In genomic region chr2:127142031-127142430, GRCm38 (mm10) we compare ENCODE assay signal across 8 mouse cellular contexts. TPM values are rescaled to one million over a fixed set of nuclear protein-coding genes. Genes with fewer than 3 reads are reported as not detected.
A peak's percentile ranks its signal among the peaks of the same experiment; 100 is the strongest.
DNase-seq lines count a peak whose midpoint lies in the region; ATAC-seq lines count a peak whose summit lies in the region.

No protein-coding gene starts in this region.

- H3K27ac ChIP-seq in midbrain, embryonic 10.5 days (replicated peaks), result no peak overlapping the region
- no peak overlapping the region for H3K27ac ChIP-seq in midbrain, embryonic 14.5 days (replicated peaks; ENCODE audit: low read depth, low read length)
- H3K27ac ChIP-seq in heart, embryonic 11.5 days (ENCODE audit: low read depth, low read length), result no peak overlapping the region
- no peak overlapping the region for H3K27ac ChIP-seq in limb, embryonic 13.5 days
- no peak overlapping the region for H3K27ac ChIP-seq in stomach, embryonic 14.5 days (ENCODE audit: low read length)

- peaks cover 12% of the 10 kb centered on the region for H3K27me3 ChIP-seq in midbrain, embryonic 10.5 days (ENCODE audit: low read depth, poor library complexity, severe bottlenecking)
- no peaks in the 10 kb centered on the region for H3K27me3 ChIP-seq in midbrain, embryonic 14.5 days (ENCODE audit: control insufficient read depth, insufficient read depth, low read length)
- H3K27me3 ChIP-seq in heart, embryonic 11.5 days (ENCODE audit: control insufficient read depth, insufficient read depth, low read length), result no peaks in the 10 kb centered on the region; the same call in 1 of the 2 replicates
- H3K27me3 ChIP-seq in limb, embryonic 13.5 days, result no peaks in the 10 kb centered on the region
- H3K27me3 ChIP-seq in stomach, embryonic 14.5 days (ENCODE audit: control insufficient read depth, insufficient read depth, low read length), result no peaks in the 10 kb centered on the region

- WGBS in midbrain, embryonic 10.5 days, result 84% methylated on average over 10 of the region's 10 CpGs
- 92% methylated on average over 10 of the region's 10 CpGs for WGBS in midbrain, embryonic 14.5 days
- WGBS in heart, embryonic 11.5 days (ENCODE audit: insufficient replicate concordance), result 70% methylated on average over 10 of the region's 10 CpGs
- 84% methylated on average over 10 of the region's 10 CpGs for WGBS in limb, embryonic 13.5 days
- 80% methylated on average over 10 of the region's 10 CpGs for WGBS in stomach, embryonic 14.5 days

- DNase-seq in midbrain, embryonic 10.5 days (ENCODE audit: low spot score), result no peak
- no peak for DNase-seq in midbrain, embryonic 14.5 days
- DNase-seq in embryo, embryonic 11 days, result no peak
- DNase-seq in frontal cortex, postnatal 36 days (ENCODE audit: low spot score in 2 of 2), result no peak
- DNase-seq in MN1 (ENCODE audit: low spot score), result no peak

- peaks cover 24% of the 10 kb centered on the region for H3K4me1 ChIP-seq in midbrain, embryonic 10.5 days
- H3K4me1 ChIP-seq in midbrain, embryonic 14.5 days (ENCODE audit: control insufficient read depth, insufficient read depth, low read length), result peaks cover 4% of the 10 kb centered on the region; the same call in 1 of the 2 replicates
- peaks cover 12% of the 10 kb centered on the region for H3K4me1 ChIP-seq in heart, embryonic 11.5 days (ENCODE audit: control insufficient read depth, insufficient read depth, low read length)
- H3K4me1 ChIP-seq in limb, embryonic 13.5 days, result peaks cover 34% of the 10 kb centered on the region
- H3K4me1 ChIP-seq in stomach, embryonic 14.5 days (ENCODE audit: control insufficient read depth, insufficient read depth, low read length), result peaks cover 19% of the 10 kb centered on the region

- ATAC-seq in midbrain, embryonic 14.5 days (ENCODE audit: low FRiP score, low TSS enrichment), result no peak
- no peak for ATAC-seq in heart, embryonic 11.5 days (replicated peaks; ENCODE audit: insufficient number of reproducible peaks, low FRiP score, low TSS enrichment)
- no peak for ATAC-seq in limb, embryonic 13.5 days (ENCODE audit: low FRiP score, low read depth)
- ATAC-seq in stomach, embryonic 14.5 days (ENCODE audit: insufficient number of reproducible peaks, insufficient read depth, low FRiP score, low read depth), result no peak

- H3K9me3 ChIP-seq in midbrain, embryonic 10.5 days (replicated peaks), result no peaks in the 10 kb centered on the region
- no peaks in the 10 kb centered on the region for H3K9me3 ChIP-seq in midbrain, embryonic 14.5 days (ENCODE audit: control insufficient read depth, low read length)
- H3K9me3 ChIP-seq in heart, embryonic 11.5 days (replicated peaks; ENCODE audit: control insufficient read depth, low read length), result no peaks in the 10 kb centered on the region
- H3K9me3 ChIP-seq in limb, embryonic 13.5 days, result no peaks in the 10 kb centered on the region
- H3K9me3 ChIP-seq in stomach, embryonic 14.5 days (ENCODE audit: control insufficient read depth, low read depth, low read length), result no peaks in the 10 kb centered on the region

- H3K36me3 ChIP-seq in midbrain, embryonic 10.5 days, result peaks cover 26% of the 10 kb centered on the region
- H3K36me3 ChIP-seq in midbrain, embryonic 14.5 days (ENCODE audit: control insufficient read depth, insufficient read depth, low read length), result no peaks in the 10 kb centered on the region
- peaks cover 14% of the 10 kb centered on the region for H3K36me3 ChIP-seq in heart, embryonic 11.5 days (ENCODE audit: control insufficient read depth, insufficient read depth, low read length)
- H3K36me3 ChIP-seq in limb, embryonic 13.5 days, result peaks cover 25% of the 10 kb centered on the region
- H3K36me3 ChIP-seq in stomach, embryonic 14.5 days (ENCODE audit: control insufficient read depth, insufficient read depth, low read length), result peaks cover 11% of the 10 kb centered on the region; the same call in 1 of the 2 replicates

- no peak overlapping the region for H3K9ac ChIP-seq in midbrain, embryonic 14.5 days (replicated peaks; ENCODE audit: low read length)
- peak overlapping the region; percentile 78 for H3K9ac ChIP-seq in heart, embryonic 11.5 days (ENCODE audit: low read depth, low read length)
- H3K9ac ChIP-seq in limb, embryonic 13.5 days, result peak overlapping the region; percentile 77; the same call in 1 of the 2 replicates
- H3K9ac ChIP-seq in stomach, embryonic 14.5 days (replicated peaks; ENCODE audit: low read depth, low read length), result no peak overlapping the region

- H3K4me3 ChIP-seq in midbrain, embryonic 10.5 days, result peak overlapping the region; percentile 70; the same call in 1 of the 2 replicates
- H3K4me3 ChIP-seq in midbrain, embryonic 14.5 days (replicated peaks; ENCODE audit: low read depth, low read length), result no peak overlapping the region
- H3K4me3 ChIP-seq in heart, embryonic 11.5 days (ENCODE audit: low read depth, low read length), result peak overlapping the region; percentile 62
- peak overlapping the region; percentile 67 for H3K4me3 ChIP-seq in limb, embryonic 13.5 days
- peak overlapping the region; percentile 64 for H3K4me3 ChIP-seq in stomach, embryonic 14.5 days (ENCODE audit: low read depth, low read length)

- no peak overlapping the region; the same call in 1 of the 2 replicates for H3K4me2 ChIP-seq in midbrain, embryonic 14.5 days (ENCODE audit: low read length)
- peak overlapping the region; percentile 94 for H3K4me2 ChIP-seq in heart, embryonic 11.5 days
- peak overlapping the region; percentile 83 for H3K4me2 ChIP-seq in limb, embryonic 13.5 days (replicated peaks)
- peak overlapping the region; percentile 93 for H3K4me2 ChIP-seq in stomach, embryonic 14.5 days (replicated peaks; ENCODE audit: low read depth, low read length)

RNA-seq across cellular contexts. Expression of gene Itpripl1, which starts 1.2 kb away (rescaled TPM):
- polyA plus RNA-seq in midbrain, embryonic 10.5 days (2016; fragmentation: Nextera tagmentation; extraction: Ambion mirVana), result 14.4 and 14.9 TPM in 2 replicates
- polyA plus RNA-seq in midbrain, embryonic 14.5 days (2014; fragmentation: Nextera tagmentation; extraction: Ambion mirVana), result 5.6 and 6.4 TPM in 2 replicates
- polyA plus RNA-seq in heart, embryonic 11.5 days (2014; fragmentation: Nextera tagmentation; extraction: Ambion mirVana), result 11.2 TPM in 2 replicates
- polyA plus RNA-seq in limb, embryonic 13.5 days (2015; fragmentation: Nextera tagmentation; extraction: Ambion mirVana), result 27.6 and 30.1 TPM in 2 replicates
- 29.5 and 30.0 TPM in 2 replicates for polyA plus RNA-seq in stomach, embryonic 14.5 days (2014; fragmentation: Nextera tagmentation; extraction: Ambion mirVana)

RNA-seq across cellular contexts. Expression of gene Ncaph, which starts 8.3 kb away (rescaled TPM):
- polyA plus RNA-seq in midbrain, embryonic 10.5 days (2016; fragmentation: Nextera tagmentation; extraction: Ambion mirVana), result 115 TPM in 2 replicates
- 10.7 and 19.6 TPM in 2 replicates for polyA plus RNA-seq in midbrain, embryonic 14.5 days (2014; fragmentation: Nextera tagmentation; extraction: Ambion mirVana)
- 62.6 and 65.2 TPM in 2 replicates for polyA plus RNA-seq in heart, embryonic 11.5 days (2014; fragmentation: Nextera tagmentation; extraction: Ambion mirVana)
- 81.7 and 83.1 TPM in 2 replicates for polyA plus RNA-seq in limb, embryonic 13.5 days (2015; fragmentation: Nextera tagmentation; extraction: Ambion mirVana)
- 81.4 and 84.8 TPM in 2 replicates for polyA plus RNA-seq in stomach, embryonic 14.5 days (2014; fragmentation: Nextera tagmentation; extraction: Ambion mirVana)

Comparison
In these comparisons a context has a peak if more than half of its experiments do, and no peak if none do; other contexts are left out.
1. H3K9ac ChIP-seq: peak in heart, embryonic 11.5 days (single experiment) and limb, embryonic 13.5 days (single experiment); none in midbrain, embryonic 14.5 days (single experiment) and stomach, embryonic 14.5 days (single experiment).